Mouse (Mus musculus) cerebellum, adult 8-10 months (tissue): ENCODE data around the gene Cmtm7.

ENCODE experiments used
- DNase-seq: peaks from one replicate; pipeline ENCODE4 v3.0.0; 2022

Cmtm7 gene

DNA sequence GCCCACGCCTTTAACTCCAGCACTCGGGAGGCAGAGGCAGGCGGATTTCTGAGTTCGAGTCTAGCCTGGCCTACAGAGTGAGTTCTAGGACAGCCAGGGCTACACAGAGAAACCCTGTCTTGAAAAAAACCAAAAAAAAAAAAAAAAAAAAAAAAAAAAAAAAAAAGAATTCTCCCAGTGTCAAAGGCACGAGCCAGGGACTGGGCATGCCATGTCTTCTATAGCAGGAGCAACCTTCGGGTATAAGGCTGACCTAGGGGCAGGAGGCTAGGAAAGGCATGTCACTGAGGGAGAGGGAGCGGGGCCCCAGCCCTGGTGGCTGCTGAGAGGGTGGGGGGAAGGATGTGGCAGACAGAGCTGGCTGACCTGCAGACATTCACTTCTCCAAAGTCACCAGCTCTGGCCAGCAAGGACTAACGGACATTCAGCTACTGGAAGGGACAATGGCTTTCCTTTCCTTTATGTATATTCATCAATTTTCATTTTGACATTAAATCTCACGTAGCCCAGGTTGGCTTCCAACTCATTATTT lies 12.2 kb upstream of the Cmtm7 start:
- no peak for DNase-seq

DNA sequence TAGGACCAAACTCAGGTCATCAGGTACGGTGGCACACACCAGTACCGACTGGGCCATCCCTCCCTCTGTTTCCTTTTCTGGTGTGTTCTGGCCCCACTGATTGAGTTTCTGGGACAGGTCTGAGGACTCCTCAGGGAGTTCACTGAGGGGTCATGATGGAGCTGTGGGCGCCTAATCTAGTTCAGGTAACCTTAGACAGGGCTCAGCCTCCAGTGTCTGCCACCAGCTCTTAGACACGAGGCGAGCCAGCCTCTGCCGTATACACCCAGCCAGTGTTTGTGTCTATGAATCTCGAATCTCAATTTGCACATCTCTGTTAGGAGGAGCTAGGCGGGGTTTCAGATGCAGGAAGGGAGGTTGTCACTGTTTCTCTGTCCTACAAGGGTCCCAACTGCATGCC lies 8.3 kb upstream of the Cmtm7 start:
- no peak for DNase-seq

DNA sequence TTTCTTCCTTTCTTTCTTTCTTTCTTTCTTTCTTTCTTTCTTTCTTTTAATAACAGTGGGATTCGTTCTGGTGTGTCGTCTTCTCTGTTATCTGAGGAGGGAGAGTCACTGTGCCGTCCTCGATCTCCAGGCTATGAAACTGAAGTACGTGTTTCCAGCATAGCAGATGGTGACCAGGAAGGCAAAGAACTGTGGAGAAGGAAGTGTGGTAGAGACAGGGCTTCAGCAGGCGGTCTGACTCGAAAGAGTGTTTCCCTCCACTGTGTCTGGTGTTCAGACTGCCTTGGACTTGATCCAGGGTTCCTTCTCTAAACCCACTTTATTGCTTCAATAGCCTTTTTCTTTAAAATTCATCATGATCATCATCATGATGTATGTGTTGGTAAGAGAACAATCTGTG lies 7.9 kb upstream of the Cmtm7 start:
- no peak for DNase-seq

DNA sequence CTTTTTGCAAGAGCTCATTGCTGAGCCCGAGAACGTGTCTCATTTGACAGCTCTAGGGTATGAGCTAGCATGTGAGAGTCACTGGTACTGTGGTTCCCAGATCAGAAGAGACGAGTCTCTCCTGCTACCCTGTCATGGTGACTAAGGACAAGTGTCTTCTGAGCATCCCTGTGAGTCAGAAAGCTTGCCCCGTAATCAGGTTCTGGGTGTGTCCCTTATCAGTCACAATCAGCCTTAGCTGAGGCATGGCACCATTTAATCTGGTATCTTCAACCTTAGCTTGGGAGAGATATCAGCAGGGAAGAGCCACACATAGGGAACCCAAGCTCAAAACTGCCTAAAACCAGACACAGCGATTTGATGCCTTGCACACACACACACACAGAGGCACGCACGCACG lies 7.0 kb upstream of the Cmtm7 start:
- no peak for DNase-seq

DNA sequence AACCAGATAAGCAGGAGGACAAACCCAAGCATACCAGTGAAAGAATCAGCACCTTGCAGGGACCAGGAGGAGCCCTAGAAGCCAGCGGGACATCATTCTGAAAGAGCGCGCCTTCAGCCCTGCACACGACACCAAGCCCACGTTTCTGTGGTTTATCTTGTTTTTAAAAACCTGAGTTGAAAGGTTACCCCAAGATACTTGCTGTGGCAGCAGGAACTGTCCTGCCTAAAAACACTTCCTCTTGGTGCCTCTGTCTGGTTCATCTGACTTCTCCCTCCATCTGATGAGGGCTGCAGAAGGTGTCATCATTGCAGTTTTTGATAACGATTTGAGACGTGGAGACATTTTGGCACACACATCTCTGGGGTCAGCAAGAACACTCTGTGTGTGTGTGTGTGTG lies 6.1 kb upstream of the Cmtm7 start:
- DNase-seq, result no peak

DNA sequence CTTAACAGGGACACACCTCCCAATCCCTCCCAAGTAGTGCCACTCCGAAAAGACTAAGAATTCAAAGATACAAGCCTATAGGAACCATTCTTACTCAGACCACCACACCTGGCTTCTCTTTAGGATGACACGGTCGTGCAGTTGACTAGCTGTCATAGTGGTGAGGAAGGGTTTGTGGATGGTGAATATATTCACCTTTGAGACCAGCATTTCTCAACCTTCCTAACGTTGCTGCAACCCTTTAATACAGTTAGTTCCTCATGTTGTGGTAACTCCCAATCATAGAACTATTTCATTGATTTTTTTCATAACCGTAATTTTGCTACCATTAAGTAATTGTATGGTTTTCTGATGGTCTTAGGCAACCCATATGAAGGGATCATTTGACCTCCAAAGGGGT lies 5.5 kb upstream of the Cmtm7 start:
- DNase-seq, result no peak

DNA sequence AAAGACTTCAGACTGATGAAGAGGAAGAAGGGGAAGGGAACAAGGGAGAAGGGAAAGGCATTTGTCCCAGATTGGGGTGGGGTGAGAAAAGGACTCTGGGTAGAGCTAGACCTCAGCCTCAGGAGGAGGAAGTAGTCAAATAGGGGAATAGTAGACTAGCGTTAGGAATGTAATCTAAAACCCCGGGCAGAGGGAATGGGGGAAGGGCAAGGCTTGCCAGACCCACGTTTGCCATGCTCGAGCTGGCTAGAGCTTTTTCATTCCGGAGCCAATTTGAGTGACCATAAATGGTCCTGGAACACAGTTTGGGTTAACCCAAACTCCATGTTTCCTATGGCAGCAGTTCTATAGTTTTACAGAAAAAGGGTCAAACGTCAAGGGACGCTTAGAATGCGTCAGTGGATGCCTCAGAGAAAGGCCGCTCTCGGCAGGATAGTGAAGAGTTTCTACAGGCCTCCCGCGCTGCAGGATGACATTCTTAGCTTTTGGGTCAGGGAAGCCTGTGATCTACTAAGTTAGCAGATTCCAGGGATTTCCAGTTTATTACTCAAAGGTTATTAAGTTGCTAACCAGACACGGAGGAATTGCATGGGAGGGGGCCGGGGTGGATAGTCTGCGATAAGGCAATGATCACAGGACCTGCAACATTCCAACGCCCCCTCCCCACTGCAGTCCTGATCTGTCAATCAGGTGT lies 3.9 kb upstream of the Cmtm7 start:
- no peak for DNase-seq

DNA sequence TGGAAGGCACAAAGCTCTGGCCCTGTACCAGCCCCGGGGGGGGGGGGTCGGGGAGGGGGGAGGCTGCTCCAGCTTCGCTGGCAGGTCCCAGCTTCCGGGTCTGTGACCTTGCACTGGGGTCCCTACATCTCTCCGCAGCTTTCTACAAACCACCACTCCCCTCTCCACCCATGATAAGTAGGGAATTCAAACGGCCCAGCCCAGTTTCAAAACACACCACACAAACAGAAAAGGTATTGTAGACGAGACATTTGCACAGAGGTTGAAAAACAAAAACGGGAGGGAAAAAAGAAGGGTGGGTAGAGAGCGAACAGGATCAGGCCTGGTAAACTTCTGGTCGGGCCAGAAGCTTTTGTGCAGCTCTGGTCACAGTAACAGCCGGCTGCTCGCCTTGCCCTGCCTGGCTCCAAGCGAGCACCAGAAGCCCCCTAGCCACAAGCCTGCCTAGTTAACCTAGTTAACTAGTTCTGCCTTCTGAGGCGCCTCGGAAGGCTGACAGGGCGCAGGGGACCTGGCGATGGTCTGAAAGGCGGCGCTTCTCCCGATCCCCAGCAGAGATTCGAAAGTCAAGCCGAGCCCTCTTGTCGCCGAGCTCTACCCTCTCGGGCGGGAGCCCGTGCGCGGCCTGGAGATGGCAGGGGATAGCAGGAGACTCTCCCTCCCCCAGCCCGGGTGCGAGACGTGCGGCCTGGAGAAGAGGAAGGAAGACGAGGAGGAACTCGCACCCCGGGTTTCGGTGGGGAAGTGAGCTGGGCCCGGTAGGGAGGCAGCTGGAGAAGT lies 720 bp downstream of the Cmtm7 start:
- no peak for DNase-seq

DNA sequence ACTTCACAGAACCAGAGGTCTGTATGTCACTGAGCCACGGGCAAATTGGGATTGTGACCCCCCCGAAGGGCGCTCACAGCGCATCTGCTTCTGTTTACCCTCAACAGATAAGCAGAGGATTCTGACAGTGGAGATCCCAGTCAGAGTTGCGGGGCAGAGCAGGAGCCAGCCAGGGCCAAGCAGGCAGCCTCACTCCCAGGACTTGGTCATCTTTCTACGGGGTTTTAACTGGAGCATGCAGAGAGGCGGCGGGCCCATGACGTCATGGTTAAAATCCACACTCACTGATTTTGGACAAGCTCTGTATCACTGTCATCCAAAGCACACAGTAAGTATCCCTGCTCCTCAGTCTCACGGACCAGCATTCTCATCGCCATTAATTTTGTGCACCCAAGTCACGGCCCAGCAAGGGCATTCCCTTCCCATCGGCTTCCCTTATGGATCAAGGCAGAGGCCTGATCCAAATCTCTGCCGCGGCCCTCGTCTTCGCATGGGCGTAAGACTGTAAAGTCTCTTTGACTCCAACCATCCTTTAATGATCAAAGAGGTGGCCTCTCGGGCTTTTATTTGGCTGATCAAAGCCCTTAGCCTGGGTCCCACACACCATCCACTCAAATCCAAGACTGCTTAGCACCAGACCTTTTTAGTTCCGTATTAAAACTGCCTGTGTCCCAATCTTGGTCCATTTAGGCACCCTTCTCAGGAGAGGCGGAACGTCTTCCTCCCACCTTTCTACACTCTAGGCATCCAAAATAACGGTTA lies 1.5 kb downstream of the Cmtm7 start:
- no peak for DNase-seq

DNA sequence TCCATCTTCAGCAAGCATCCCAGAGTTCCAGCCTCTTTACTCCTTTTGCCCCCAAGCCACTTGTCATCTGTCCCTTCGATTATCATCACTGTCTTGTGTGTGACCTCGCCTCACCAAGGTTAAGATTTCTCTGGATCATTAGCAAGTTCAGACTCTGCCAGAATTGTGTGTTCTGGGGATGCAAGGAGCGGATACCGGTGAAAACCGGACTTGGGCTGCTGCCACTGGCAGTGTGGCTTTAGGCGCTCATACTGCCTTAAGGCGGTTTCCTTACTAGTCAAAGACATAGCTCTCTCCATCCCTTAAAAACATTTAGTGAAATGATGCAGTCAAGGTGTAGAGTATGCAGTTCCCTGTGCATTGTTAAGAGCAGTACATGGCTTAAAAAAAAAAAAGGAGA lies 2.8 kb downstream of the Cmtm7 start:
- no peak for DNase-seq

DNA sequence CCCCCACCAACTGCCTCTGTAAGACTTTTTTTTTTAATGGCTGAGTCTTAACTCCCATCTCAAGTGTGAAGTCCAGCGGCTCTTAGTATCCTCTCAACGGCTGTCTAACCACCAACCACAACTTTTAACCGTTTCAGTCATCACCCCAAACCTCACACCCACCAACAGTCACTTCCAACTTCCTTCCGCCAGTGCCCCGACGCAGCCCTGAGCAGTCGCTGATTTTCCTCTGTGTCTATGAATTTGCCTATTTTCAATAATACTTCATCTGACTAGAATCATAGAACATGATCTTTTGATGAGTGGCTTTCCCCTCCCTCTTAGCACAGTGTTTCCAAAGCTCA lies 3.6 kb downstream of the Cmtm7 start:
- DNase-seq, result no peak

DNA sequence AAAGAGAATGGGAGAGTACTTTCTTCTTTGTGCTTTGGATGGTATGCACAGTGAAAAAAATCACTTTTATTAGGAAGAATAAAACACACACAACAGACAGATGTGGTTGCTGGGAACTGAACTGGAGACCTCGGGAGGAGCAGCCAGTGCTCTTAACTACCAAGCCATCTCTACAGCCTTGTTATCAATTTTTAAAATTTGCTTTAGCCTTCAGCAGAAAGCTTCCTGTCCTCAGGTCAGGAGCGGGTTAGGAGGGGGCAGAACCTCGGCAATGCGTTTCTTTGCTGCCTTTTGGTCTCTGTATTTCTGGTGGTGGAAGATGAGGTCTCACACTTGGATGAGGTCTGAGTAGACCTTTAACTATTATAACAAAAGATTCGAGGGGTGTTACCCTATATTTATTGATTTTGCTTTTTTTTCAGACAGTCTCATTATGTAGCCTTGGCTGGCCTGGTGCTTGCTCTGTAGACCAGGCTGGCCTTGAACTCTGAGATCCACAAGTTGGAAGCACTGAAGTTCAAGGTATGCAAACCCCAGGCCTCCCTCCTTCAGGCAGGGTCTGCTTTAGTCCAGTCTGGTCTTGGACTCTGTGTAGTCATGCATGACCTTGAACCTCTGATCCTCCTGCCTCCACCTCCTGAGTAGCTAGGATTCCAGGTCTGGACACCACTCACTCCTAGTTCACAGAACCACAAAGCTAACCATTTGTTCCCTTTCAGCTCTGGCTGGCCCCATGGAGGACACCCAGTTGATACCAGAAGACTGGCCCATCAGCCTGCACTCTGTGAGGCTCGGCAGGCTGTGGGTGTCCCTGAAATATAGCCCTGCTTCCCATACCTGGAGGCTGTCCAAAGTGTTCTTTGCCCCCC lies 4.2 kb downstream of the Cmtm7 start:
- DNase-seq, result no peak

DNA sequence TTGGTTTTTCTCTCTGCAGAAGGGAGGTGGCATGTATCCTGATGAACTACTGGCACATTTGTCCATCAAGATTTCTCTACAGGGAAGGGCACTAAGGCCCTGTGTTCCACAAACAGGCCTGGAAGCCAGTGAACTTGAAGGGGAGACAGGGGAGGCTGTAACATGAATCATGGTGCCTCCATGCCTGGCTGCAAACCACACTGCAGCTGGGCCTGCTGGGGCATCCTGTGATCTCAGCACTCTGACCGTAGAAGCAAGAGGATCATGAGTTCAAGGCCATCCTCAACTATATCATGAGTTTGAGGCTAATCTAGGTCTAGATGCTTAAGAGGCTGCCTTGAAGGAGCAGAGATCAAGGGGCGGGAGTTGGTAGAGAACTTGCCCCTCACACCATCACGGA lies 5.3 kb downstream of the Cmtm7 start:
- DNase-seq, result no peak

DNA sequence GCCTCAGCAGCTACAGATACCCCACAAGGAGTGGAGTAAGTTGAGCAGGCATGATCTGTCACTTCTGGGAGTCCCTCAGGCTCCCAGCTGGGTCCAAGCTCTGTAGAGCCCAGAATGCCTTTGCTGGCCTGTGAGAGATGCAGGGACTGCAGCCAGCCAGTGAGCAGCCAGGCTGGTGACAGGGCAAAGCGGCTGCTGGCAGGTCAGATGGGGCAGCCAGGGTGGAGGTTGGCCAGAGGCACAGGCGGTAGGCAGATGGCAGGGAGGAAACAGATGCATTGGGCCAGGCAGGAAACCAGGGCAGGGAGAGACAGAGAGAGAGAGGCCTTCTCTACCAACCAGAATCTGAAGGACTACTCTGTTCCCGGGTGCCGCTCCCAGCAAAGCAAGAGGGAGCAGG lies 6.4 kb downstream of the Cmtm7 start:
- DNase-seq, result peak; percentile 74

DNA sequence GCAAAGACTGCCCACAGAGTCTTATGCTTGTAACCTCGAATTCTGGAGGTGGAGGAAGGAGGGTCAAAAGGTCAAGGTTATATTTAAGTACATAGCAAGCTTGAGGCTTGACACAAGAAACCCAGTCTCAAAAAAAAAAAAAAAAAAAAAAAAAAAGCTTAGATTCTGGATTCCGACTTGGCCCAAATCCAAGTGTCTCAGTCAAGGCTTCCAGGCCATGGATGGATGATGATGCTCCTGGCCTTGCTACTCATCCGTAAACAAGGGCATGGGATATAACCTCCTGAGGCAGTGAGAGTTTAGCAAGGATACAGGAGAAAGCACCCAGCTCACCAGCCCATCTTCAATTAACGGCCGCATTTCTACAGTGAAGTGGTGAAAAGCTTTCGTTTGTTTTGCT lies 7.0 kb downstream of the Cmtm7 start:
- DNase-seq, result no peak

DNA sequence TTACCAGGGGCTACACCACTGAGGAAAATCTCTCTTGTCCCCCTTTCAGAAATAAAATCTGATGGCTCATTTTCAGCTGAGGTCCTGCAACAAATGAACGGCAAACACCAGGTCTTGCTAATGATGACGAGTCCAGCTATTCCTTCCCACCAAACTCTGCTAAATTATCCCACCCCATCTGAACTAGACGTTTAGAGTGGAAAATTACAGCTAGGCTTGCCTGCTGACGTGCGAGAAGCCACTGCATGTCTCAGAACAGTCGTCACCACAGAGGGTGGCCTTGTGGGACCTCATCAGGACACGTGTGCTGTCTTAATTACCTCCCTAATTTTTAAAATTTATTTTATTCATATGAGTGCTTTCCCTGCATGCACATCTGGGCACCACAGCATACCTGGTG lies 10.1 kb downstream of the Cmtm7 start:
- no peak for DNase-seq

DNA sequence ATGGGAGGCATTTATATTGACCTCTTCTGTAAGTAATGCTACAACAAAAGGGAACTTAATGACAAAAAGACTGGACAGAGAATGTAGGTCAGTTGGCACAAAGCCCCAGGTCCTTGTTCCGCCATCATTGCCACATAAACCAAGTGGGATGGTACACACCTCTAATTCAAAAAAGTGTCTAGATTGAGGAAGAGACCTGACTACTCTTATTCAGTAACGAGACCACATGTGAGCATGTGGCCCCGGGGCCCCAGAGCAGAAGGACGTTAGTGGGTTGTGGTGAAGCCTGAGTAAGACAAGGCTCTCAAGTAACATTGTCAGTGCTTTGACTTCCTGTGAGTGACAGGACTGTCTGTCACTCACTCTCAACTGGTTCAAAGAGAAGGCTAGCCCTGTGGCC lies 11.4 kb downstream of the Cmtm7 start:
- no peak for DNase-seq

DNA sequence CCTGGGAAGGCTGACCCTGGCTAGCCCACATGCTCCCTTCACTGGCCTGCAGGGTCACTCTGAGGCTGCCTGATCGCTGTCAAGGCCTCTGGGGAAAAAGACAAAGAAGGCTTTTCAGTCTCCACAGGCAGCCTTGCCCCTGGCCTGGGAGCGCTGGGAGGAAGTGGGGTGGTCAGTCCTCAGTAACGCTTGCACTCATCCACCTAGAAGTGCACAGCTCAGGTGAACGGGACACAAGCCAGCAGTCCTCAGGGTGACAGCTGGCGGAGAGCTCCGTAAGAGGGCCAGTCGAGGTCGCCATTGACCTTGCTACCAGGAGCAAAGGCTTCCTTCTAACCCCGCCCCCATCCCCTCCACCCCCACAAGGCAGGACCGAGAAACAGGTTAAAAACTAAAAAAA lies 13.6 kb downstream of the Cmtm7 start:
- DNase-seq, result no peak

DNA sequence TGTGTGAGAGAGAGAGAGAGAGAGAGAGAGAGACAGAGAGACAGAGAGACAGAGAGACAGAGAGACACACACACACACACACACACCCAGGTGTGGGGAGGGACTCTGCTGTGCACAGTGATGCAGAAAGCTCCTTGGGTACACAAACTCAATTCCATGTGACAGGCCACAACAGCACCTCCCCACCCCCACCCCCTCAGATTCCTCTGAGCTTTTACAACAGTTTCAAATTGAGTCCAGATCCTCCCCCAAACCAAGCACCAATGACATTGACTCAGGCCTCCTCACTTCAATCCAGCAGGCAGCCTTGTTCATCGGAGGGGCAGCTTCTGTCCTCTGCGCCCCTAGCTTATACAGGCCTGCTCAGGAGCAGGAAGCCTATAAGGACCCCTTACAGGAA lies 14.1 kb downstream of the Cmtm7 start:
- no peak for DNase-seq

DNA sequence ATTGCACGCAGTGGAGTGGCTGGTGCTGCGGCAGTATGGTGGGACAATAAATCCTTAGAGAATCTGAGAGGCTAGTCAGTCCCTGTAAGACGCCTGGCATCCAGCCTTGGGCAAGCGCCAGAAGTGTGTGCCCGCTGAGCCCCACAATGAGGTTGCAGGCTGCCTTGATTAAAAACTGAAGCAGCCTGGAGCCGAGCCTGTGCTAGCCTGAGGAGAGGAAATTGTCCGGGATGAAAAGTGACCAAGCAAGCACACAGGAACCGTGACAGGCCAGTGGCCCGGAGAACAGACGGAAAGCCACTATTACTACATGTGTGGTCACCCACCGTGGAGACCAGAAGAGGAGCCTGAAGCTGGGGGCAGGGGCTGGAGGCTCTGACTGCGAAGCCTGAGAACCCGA lies 14.6 kb downstream of the Cmtm7 start:
- peak; percentile 59 for DNase-seq

DNA sequence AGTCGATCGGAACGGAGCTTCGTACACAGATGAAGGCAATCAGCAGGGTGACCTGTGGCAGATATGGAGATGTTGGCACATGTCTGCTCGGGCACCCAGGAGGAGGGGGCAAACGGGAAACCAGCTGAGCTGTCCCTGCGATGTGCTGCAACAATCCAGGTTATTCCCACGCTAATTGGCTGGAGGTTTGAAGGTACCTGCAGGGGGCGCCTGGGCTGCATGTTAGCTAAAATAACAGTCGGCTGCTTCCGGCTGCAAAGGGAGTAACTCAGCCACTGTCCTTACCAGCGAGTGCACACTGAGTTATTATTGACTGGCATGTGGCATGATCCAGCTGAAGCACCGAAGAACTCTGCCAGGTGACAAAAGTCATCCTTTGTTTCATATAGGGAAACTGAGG lies 18.3 kb downstream of the Cmtm7 start:
- no peak for DNase-seq

DNA sequence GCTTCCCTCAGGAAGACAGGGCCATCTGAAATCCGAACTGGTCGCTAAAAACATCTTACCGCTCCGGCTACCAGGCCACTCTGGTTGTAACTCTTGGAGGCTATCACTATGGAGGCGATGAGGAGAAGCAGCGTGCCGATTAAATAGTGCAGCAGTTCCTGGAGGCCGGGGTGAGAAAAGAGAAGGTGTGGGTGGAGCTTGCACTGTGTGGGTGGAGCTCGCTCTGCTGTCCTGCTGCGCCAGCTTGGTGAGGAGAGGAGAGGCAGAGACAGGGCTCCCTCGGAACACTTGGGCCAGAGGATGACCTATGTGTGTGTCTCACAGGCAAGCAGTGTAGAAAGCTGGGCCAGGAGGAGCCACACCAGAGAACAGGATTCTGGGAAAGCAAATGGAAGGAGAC lies 19.8 kb downstream of the Cmtm7 start:
- DNase-seq, result no peak

DNA sequence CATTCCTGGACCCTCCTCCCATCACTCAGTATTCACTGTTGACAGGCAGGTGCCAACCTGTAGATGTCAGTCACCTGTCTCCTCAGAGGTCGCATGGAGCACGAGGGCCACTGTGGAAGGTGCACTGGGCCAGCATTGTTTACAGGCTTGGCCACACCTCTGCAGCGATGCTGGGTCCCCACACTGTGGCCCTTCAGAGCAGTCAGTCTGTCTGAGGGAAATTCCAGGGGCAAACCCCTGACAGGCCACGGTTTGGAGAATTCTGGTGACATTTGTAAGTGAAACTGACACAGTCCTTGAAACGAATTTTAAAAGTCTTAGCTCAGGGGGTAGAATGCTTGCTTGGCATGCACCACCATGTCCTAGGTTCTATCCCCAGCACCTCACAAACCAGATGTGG lies 21.3 kb downstream of the Cmtm7 start:
- DNase-seq, result no peak
